Mouse (Mus musculus) embryo, embryonic 11 days (tissue): Measurements from ENCODE around the gene Tbc1d1.

Experiments used
- DNase-seq: peaks from one replicate; pipeline ENCODE4 v3.0.0-alpha.2; 2015

The Tbc1d1 gene

GRCm38 (mm10) chr5:64155861-64156550 lies at the start of gene Tbc1d1:
Tbc1d1 (plus strand) TSS chr5:64156305.
- DNase-seq, result peak; percentile 65

GRCm38 (mm10) chr5:64107596-64108289 lies 48.4 kb upstream of the Tbc1d1 start:
- DNase-seq, result no peak

GRCm38 (mm10) chr5:64109217-64109616 lies 46.9 kb upstream of the Tbc1d1 start:
- peak; percentile 12 for DNase-seq

- no peak for DNase-seq
Measured at GRCm38 (mm10) chr5:64112360-64112759, 43.7 kb upstream of the Tbc1d1 start.

GRCm38 (mm10) chr5:64114210-64114609 lies 41.9 kb upstream of the Tbc1d1 start:
- DNase-seq, result no peak

- no peak for DNase-seq
Measured at GRCm38 (mm10) chr5:64117191-64117590, 38.9 kb upstream of the Tbc1d1 start.

GRCm38 (mm10) chr5:64125783-64126182 lies 30.3 kb upstream of the Tbc1d1 start:
- DNase-seq, result no peak

GRCm38 (mm10) chr5:64131550-64131949 lies 24.6 kb upstream of the Tbc1d1 start:
- DNase-seq, result no peak

- DNase-seq, result no peak
Measured at GRCm38 (mm10) chr5:64133901-64134300, 22.2 kb upstream of the Tbc1d1 start.

- no peak for DNase-seq
Measured at GRCm38 (mm10) chr5:64136325-64136724, 19.8 kb upstream of the Tbc1d1 start.

GRCm38 (mm10) chr5:64140202-64140601 lies 15.9 kb upstream of the Tbc1d1 start:
- no peak for DNase-seq

GRCm38 (mm10) chr5:64144315-64144714 lies 11.8 kb upstream of the Tbc1d1 start:
- no peak for DNase-seq

- no peak for DNase-seq
Measured at GRCm38 (mm10) chr5:64146384-64147005, 9.6 kb upstream of the Tbc1d1 start.

- no peak for DNase-seq
Measured at GRCm38 (mm10) chr5:64149184-64150127, 6.6 kb upstream of the Tbc1d1 start.

- no peak for DNase-seq
Measured at GRCm38 (mm10) chr5:64153319-64153718, 2.8 kb upstream of the Tbc1d1 start.

- no peak for DNase-seq
Measured at GRCm38 (mm10) chr5:64156579-64156978, 474 bp downstream of the Tbc1d1 start.

GRCm38 (mm10) chr5:64157926-64158325 lies 1.8 kb downstream of the Tbc1d1 start:
- DNase-seq, result no peak

- no peak for DNase-seq
Measured at GRCm38 (mm10) chr5:64158501-64158900, 2.4 kb downstream of the Tbc1d1 start.

- peak; percentile 53 for DNase-seq
Measured at GRCm38 (mm10) chr5:64159065-64159780, 3.1 kb downstream of the Tbc1d1 start.

- DNase-seq, result peak; percentile 80
Measured at GRCm38 (mm10) chr5:64159781-64160704, 3.9 kb downstream of the Tbc1d1 start.
